Mouse (Mus musculus) adrenal gland, postnatal 4 days (tissue): ENCODE results near the gene Nr2e1. TPM values are rescaled to one million over a fixed set of nuclear protein-coding genes. Genes with fewer than 3 reads are reported as not detected.

Source experiments
- DNase-seq, 2 experiments: peaks; one replicate each; pipeline ENCODE4 v3.0.0; 2021 to 2022; ENCODE audit warnings: low spot score in 2 of 2, mixed read lengths in 2 of 2
- total RNA-seq, 2 experiments: library from RNA; stranded (reverse); gene quantifications; 2 replicates each; pipeline ENCODE4 v1.2.3; 2021

The Nr2e1 gene
- total RNA-seq, 2 experiments from 2014 or later, result not detected

- DNase-seq, result no peak
Observed at GRCm38 (mm10) chr10:42589505-42589904, 6.1 kb upstream of the Nr2e1 start.

- DNase-seq, result no peak
Observed at GRCm38 (mm10) chr10:42587961-42588750, 4.7 kb upstream of the Nr2e1 start.

DNA sequence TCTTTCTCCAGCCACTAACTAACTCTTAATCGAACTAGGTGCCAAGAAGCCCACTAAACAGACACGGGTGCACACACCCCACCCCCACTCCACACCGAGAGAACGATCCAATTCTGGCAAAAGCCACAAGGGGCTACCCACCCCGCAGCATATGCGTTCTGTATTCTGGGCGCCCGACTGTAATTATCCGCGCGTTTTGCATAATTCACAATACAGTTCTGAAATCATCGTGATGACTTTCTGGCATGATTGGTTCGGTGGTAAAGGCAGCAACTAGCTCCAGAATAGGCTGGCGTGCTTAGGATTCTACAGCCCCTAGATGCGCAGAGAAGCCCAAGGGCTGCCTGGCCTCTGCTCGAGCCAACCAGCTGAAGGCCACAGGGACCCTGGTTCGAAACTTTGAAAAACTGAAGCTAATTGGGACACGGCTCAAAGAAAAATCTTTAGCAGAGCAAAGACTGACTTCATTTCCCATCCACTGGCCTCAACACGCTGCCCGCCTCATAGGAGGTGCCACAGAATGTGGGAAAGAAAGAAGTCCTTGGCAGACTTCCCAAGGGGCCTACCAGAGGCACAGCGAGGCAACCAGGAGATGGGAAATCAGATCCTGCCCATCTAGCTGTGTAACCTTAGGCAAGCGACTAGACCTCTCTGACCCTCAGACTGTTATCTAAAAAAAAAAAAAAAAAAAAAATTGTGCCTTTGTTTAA is 2.3 kb upstream of the Nr2e1 start:
- DNase-seq, result no peak

- no peak for DNase-seq
Observed at GRCm38 (mm10) chr10:42585156-42585555, 1.7 kb upstream of the Nr2e1 start.

DNA sequence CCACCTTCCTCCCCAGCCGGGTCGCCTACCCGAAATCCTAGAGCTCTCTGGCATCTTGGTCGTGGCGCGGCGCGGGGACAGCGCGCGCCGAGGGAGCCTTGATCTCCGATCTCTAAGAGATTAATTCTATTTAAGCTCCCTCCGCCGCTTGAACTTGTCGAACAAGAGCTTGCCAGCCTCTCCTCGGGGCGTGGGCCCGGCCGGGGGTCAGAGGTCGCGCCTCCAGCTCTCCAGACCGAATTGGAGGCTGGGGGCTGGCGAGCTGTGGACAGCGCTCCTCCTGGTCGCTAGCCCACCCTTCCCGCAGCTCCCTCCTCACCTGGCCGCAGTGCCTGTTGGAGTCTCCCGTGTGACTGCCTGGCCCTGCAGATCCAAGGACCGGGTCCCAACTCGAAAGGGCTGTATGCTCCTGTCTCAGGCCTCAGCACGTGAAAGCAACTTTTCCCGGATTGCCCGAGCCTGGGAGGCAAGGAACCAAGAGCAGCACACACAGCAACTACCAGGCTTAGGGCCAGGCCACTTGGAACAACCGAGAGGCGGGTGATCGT is 1.1 kb upstream of the Nr2e1 start:
- no peak for DNase-seq

DNA sequence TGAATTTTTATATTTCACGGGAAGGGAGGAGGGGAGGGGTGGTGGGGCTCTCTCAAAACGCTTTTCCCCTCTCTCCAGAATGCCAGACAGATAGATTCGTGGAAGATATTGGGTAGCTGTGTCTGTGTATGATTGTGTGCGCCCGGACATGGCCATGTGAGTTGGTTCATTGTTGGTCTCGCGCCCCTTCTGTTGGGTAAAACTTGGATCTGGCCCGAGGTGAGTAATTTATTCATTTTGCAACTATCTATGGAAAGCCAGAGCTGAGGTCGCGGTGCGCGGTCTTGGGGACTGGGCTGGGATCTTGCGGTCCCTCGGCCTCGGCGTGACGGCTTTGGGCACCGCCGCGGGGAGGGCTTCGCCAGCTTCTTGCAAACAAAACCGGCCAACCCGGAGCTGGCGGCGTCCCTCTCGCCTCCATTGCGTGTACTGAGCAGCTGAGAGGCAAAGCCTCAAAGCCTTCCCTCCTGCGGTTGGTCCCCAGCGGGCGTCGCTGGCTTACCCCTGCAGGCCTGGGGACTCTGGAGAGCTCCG is 537 bp upstream of the Nr2e1 start:
- DNase-seq, result no peak

DNA sequence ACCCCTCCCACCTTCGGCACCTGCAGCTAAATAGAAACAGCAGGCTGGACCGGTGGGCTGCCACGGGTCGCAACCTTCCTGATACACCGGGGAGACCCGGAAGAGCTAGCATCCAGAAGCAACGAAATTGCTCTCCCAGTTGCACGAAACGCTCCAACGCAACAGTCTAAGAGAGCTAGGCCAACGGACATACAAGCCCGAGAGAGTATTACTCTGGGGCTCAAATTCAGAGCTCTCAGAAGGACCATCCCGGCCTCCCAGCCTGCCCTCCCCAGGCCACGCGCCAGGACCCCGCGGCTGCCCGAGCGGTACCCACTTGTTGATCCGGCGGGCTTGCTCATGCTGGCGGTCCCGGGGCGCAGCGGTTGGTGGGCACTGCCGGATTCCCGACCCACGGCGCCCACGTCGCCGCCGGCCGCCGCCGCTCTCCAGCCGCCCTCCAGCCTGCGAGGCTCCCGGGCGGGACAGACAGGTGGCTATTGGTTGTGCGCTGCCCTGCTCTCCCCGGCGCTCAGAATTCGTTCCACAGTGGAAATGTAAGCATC is 794 bp downstream of the Nr2e1 start:
- no peak for DNase-seq

GRCm38 (mm10) chr10:42581694-42582565 is 1.5 kb downstream of the Nr2e1 start:
- DNase-seq, result no peak

DNA sequence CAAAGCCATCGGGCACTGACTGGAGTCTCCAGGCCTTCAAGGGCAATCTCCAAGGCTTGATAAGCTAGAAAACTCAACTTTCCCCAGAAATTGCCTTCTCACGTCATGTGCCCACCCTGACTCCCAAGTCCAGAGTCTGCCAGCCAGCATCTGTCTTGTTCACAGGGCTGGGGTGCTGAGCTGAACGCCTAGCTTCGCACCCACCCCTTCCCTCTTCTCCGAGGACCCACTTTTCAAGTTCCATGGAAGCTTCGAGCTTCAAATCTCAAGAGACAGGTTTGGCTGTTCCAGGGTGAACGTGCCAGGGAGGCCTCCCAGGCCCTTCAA is 2.5 kb downstream of the Nr2e1 start:
- no peak for DNase-seq

- DNase-seq, result no peak
Observed at GRCm38 (mm10) chr10:42580131-42580950, 3.1 kb downstream of the Nr2e1 start.

- no peak for DNase-seq
Observed at GRCm38 (mm10) chr10:42579475-42580130, 3.8 kb downstream of the Nr2e1 start.

DNA sequence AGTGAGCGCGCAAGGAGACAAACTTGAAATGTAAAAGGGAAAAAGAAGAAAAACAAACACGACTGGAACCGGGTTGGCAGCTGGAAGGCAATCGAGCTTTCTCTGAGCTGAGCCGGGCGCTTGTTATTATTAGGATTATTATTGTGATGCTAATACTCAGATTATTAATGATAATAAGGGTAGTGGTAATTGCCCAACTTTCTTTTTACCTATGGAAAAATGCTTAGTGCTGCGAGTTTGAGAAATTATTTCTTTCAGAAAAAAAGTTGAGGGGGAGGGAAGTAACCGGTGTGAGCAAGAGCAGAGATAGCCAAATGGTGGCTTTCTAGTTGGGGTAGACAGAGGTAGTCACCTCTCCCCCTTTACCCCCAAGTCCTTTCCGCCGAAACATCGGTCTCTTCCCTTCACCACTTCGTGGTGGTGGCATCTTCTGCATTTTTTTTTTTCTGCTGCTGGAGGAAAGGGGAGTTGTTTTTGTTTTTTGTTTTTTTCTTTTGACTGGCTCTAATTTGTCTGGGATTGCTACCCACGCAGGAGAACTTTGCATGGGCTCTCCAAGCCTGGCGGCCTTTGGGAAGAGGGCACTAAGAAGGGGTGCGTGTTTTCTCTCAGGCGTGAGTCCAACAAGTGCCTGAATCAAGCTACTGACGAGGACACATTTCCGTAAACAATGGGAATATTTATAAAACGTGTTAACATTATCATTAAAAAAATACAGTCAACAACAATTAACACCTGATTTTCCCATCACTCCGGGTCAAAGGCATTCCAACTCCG is 4.5 kb downstream of the Nr2e1 start:
- no peak for DNase-seq

DNA sequence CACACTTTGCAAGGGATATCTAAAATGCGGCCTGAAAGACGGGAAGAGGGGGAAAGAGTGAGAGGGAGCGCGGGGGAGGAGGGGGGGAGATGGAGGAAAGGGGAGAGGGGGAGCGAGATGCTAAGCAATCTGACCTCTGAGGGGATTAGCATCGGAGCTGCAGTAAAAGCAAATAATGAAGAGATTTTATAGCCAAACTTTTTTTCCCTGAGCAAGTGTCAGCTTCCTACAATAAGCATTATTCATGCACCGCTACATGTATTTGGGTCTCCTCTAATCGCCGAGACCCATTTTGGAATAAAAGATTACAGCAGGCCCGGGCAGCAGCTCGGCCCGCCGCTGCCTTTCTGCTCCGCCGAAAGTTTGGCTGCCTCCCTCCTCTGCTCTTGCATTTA is 5.2 kb downstream of the Nr2e1 start:
- no peak for DNase-seq

GRCm38 (mm10) chr10:42577525-42578280 is 5.7 kb downstream of the Nr2e1 start:
- no peak for DNase-seq

- DNase-seq, result no peak
Observed at GRCm38 (mm10) chr10:42574639-42575038, 8.8 kb downstream of the Nr2e1 start.

DNA sequence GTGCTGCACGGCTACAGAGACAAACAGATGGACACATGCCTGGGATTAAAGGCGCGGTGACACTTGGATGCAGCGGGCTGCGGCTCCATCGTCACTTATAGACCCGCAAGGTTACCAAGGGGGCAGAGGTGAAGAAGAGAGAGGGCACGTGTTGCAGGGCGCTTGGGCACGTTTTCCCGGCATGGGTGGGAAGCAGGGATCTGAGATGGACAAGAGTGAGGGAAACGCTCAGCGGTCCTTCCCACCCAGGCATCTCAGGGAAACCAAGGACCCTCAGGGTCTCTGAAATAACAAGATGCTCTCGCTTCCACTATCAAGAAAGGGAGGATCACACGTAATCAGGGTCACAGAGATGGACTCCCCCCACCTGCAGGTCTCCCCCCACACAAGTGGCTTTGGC is 10.5 kb downstream of the Nr2e1 start:
- no peak for DNase-seq

- DNase-seq, result no peak
Observed at GRCm38 (mm10) chr10:42572567-42572966, 10.9 kb downstream of the Nr2e1 start.

GRCm38 (mm10) chr10:42562272-42562671 is 21.2 kb downstream of the Nr2e1 start:
- DNase-seq, result peak in 1 of 2 experiments; percentile 17
